Mouse (Mus musculus) E14TG2a.4 (cell line): Measurements from ENCODE around the gene Ttc30b.
"Not testable (repeated sequence)": the region's sequence is repeated elsewhere in the genome, so short reads cannot be mapped to it uniquely, and the experiment has no call there.

Experiments
- H3K27me3 ChIP-seq: 2 replicates; pipeline ENCODE4 v1.6.1; 2014; ENCODE audit warnings: low read length, control low read depth; ENCODE audit not compliant: insufficient read depth
- H3K36me3 ChIP-seq: 2 replicates; pipeline ENCODE4 v1.6.1; 2014; ENCODE audit warnings: low read length, control low read depth; ENCODE audit not compliant: insufficient read depth
- H3K4me1 ChIP-seq: replicated peaks from 2 replicates; pipeline ENCODE4 v1.6.1; 2014; ENCODE audit warnings: low read depth, low read length, control low read depth
- H3K4me3 ChIP-seq: replicated peaks from 2 replicates; pipeline ENCODE4 v1.5.1; 2014; ENCODE audit warnings: mild to moderate bottlenecking, low read length
- H3K9me3 ChIP-seq: 2 replicates; pipeline ENCODE4 v1.6.1; 2014; ENCODE audit warnings: low read length, control low read depth
- CTCF ChIP-seq: conservative IDR thresholded peaks from 2 replicates; pipeline ENCODE4 v1.5.1; 2014; ENCODE audit warnings: low read length
- NANOG ChIP-seq: IDR thresholded peaks from 2 replicates; pipeline ENCODE4 v1.6.1; 2014; ENCODE audit warnings: borderline replicate concordance, low read length, mixed read lengths
- POU5F1 ChIP-seq: IDR thresholded peaks from 2 replicates; pipeline ENCODE4 v1.6.1; 2014; ENCODE audit warnings: low read length, borderline replicate concordance

Ttc30b gene

GRCm38 (mm10) chr2:75938117-75939063 is at the start of gene Ttc30b:
TSS of gene Ttc30b (minus strand) at chr2:75938585.
- H3K27me3 ChIP-seq, result no peaks in the 10 kb centered on the region
- no peaks in the 10 kb centered on the region for H3K9me3 ChIP-seq
- TF ChIP-seq CTCF, result no peak
- no peak for TF ChIP-seq NANOG
- TF ChIP-seq POU5F1, result no peak
- H3K4me3 ChIP-seq, result peak within 1 kb of the TSS; percentile 77
- H3K36me3 ChIP-seq, result no peaks in the 10 kb centered on the region
- peaks cover 5% of the 10 kb centered on the region for H3K4me1 ChIP-seq

- no peaks in the 10 kb centered on the region for H3K27me3 ChIP-seq
- TF ChIP-seq CTCF (no peak), POU5F1 (no peak), NANOG (no peak)
- H3K4me1 ChIP-seq, result peaks cover 48% of the 10 kb centered on the region
- no peaks in the 10 kb centered on the region for H3K36me3 ChIP-seq
- no peak overlapping the region for H3K4me3 ChIP-seq
- H3K9me3 ChIP-seq, result peaks cover under 1% of the 10 kb centered on the region; the same call in 1 of the 2 replicates
Measured at GRCm38 (mm10) chr2:75987739-75988138, 49.4 kb upstream of the Ttc30b start.

GRCm38 (mm10) chr2:75985124-75985523 is 46.7 kb upstream of the Ttc30b start:
- no peak overlapping the region for H3K4me3 ChIP-seq
- no peaks in the 10 kb centered on the region for H3K36me3 ChIP-seq

GRCm38 (mm10) chr2:75983847-75984246 is 45.5 kb upstream of the Ttc30b start:
- Histone ChIP-seq H3K27me3 (no peaks in the 10 kb centered on the region), H3K4me1 (peaks cover 16% of the 10 kb centered on the region), H3K36me3 (0 out of 2 replicates have a peak, but pooled peaks cover 6% of the 10 kb centered on the region), H3K9me3 (peaks cover 4% of the 10 kb centered on the region), H3K4me3 (no peak overlapping the region)
- TF ChIP-seq POU5F1, result no peak
- no peak for TF ChIP-seq CTCF
- no peak for TF ChIP-seq NANOG

More at GRCm38 (mm10) chr2:75985124-75985523, 46.7 kb upstream of the Ttc30b start:
- peaks cover 26% of the 10 kb centered on the region for H3K4me1 ChIP-seq
- TF ChIP-seq POU5F1 (no peak), CTCF (peak; percentile 96)
- peaks cover 4% of the 10 kb centered on the region for H3K9me3 ChIP-seq
- H3K27me3 ChIP-seq, result no peaks in the 10 kb centered on the region

- Histone ChIP-seq H3K4me1 (peaks cover 14% of the 10 kb centered on the region), H3K27me3 (no peaks in the 10 kb centered on the region), H3K4me3 (no peak overlapping the region), H3K9me3 (peaks cover 4% of the 10 kb centered on the region), H3K36me3 (0 out of 2 replicates have a peak, but pooled peaks cover 6% of the 10 kb centered on the region)
- TF ChIP-seq CTCF, result no peak
- no peak for TF ChIP-seq NANOG
- TF ChIP-seq POU5F1, result no peak
Measured at GRCm38 (mm10) chr2:75983091-75983490, 44.7 kb upstream of the Ttc30b start.

- peaks cover 4% of the 10 kb centered on the region for H3K9me3 ChIP-seq
- no peak; the same call in 1 of the 2 replicates for TF ChIP-seq CTCF
- no peak for TF ChIP-seq NANOG
- TF ChIP-seq POU5F1, result no peak
- H3K4me3 ChIP-seq, result no peak overlapping the region
- no peaks in the 10 kb centered on the region for H3K27me3 ChIP-seq
- 0 out of 2 replicates have a peak, but pooled peaks cover 6% of the 10 kb centered on the region for H3K36me3 ChIP-seq
- H3K4me1 ChIP-seq, result peaks cover 12% of the 10 kb centered on the region
Measured at GRCm38 (mm10) chr2:75982626-75983025, 44.2 kb upstream of the Ttc30b start.

- H3K4me1 ChIP-seq, result peaks cover 12% of the 10 kb centered on the region
- not testable (repeated sequence) for H3K27me3 ChIP-seq, H3K36me3 ChIP-seq, H3K9me3 ChIP-seq
- H3K4me3 ChIP-seq, result peak within 1 kb of the TSS; percentile 74
Measured at GRCm38 (mm10) chr2:75981440-75982081, 43.2 kb upstream of the Ttc30b start, which contains the start of gene Ttc30a1. TSS of gene Ttc30a1 (minus strand) at chr2:75981967.

- not testable (repeated sequence) for H3K27me3 ChIP-seq, H3K36me3 ChIP-seq, H3K9me3 ChIP-seq
- H3K4me1 ChIP-seq, result peaks cover 12% of the 10 kb centered on the region
- peak overlapping the region; percentile 74 for H3K4me3 ChIP-seq
Measured at GRCm38 (mm10) chr2:75980933-75981439, 42.6 kb upstream of the Ttc30b start.

GRCm38 (mm10) chr2:75977752-75978368 is 39.5 kb upstream of the Ttc30b start, which contains the start of gene Ttc30a2:
TSS of gene Ttc30a2 (minus strand) at chr2:75978170.
- not testable (repeated sequence) for H3K36me3 ChIP-seq, H3K27me3 ChIP-seq, H3K9me3 ChIP-seq, H3K4me1 ChIP-seq
- H3K4me3 ChIP-seq, result peak within 1 kb of the TSS; percentile 58

- not testable (repeated sequence) for H3K4me3 ChIP-seq, H3K27me3 ChIP-seq, H3K4me1 ChIP-seq, H3K36me3 ChIP-seq, H3K9me3 ChIP-seq
Measured at GRCm38 (mm10) chr2:75976070-75976469, 37.7 kb upstream of the Ttc30b start.
